Mouse (Mus musculus) erythroid progenitor cell, adult 5-6 weeks (primary cell): ENCODE data around the gene Sypl. TPM values are rescaled to one million over a fixed set of nuclear protein-coding genes. Genes with fewer than 3 reads are reported as not detected.

ENCODE experiments used
- ATAC-seq: replicated peaks from 2 replicates; pipeline ENCODE4 v1.8.0; 2016; ENCODE audit warnings: moderate number of reproducible peaks, mild to moderate bottlenecking, moderate TSS enrichment, inconsistent platforms; ENCODE audit not compliant: poor library complexity, low FRiP score, severe bottlenecking
- total RNA-seq, 2 experiments: library from RNA; stranded (forward) in 1 of 2; stranded (reverse) in 1 of 2; fragments of 150-400 nt in 1 of 2; fragments of 186-747, 209-891 nt in 1 of 2; gene quantifications; 2 replicates each; pipeline versions ENCODE4 v1.2.3 to v1.2.4; 2015 to 2017; ENCODE audit warnings: low replicate concordance in 2 of 2

Gene Sypl
- total RNA-seq, 2 experiments from 2014 or later, result 27.0 to 35.6 TPM

DNA sequence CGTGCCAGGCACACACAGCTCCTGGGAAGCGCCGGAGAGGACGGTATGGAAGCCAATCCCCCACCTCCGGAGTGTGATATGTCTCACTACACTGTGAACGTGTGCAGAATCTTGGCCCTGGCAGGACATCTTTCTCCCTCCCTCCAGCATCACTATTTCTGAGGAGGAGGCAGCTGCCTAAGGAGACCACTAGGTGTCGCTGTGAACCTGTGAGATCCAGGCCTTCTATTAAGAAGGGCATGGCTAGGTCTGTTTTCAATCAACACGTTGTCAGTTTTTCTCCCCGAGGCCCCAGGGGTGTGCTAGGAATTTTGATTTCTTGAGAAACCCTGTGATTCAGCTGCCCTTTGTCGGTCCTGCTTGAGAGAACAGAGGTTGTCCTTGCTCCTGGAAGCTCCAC lies 73.4 kb downstream of the Sypl start:
- ATAC-seq, result peak; percentile 79

GRCm38 (mm10) chr12:33028109-33028691 lies 74.5 kb downstream of the Sypl start:
- ATAC-seq, result no peak

GRCm38 (mm10) chr12:33028708-33029107 lies 75.0 kb downstream of the Sypl start:
- ATAC-seq, result no peak

Other genes starting within 250 kb of the Sypl start
- 9.4 and 14.7 TPM in 2 replicates for gene Nampt, start 134.3 kb upstream of the Sypl start, total RNA-seq (2015; ENCODE audit: low replicate concordance)
- gene Nampt, start 134.3 kb upstream of the Sypl start, total RNA-seq (2017; ENCODE audit: low replicate concordance), result 6.0 and 12.7 TPM in 2 replicates
- not detected in 2 replicates for gene Cdhr3, start 139.0 kb downstream of the Sypl start, total RNA-seq (2015; ENCODE audit: low replicate concordance)
- gene Cdhr3, start 139.0 kb downstream of the Sypl start, total RNA-seq (2017; ENCODE audit: low replicate concordance), result not detected in 2 replicates
- gene Atxn7l1, start 193.8 kb downstream of the Sypl start, total RNA-seq (2015; ENCODE audit: low replicate concordance), result 127 and 158 TPM in 2 replicates
- 70.7 and 76.5 TPM in 2 replicates for gene Atxn7l1, start 193.8 kb downstream of the Sypl start, total RNA-seq (2017; ENCODE audit: low replicate concordance)